Mouse (Mus musculus) liver, postnatal 0 days (tissue): ENCODE measurements at regions not wholly inside any gene's neighbourhood (a gene's known extent, or its start where the extent isn't known, plus 50 kb on each side); places are given as distances from the start of the nearest gene placed in this dataset.

Source experiments
- ATAC-seq: fragments of 200-750 bp; cut with Nextera tagmentation; 2 replicates; pipeline ENCODE4 v1.8.0; 2017; ENCODE audit warnings: mild to moderate bottlenecking, moderate library complexity
- DNase-seq: peaks from one replicate; pipeline ENCODE4 v3.0.0-alpha.2; 2016
- H3K27ac ChIP-seq: fragments of 300-500 bp; sonication (generic); 2 replicates; pipeline ENCODE4 v1.5.1; 2014; ENCODE audit warnings: antibody characterized with exemption, moderate library complexity, mild to moderate bottlenecking, low read depth
- H3K27me3 ChIP-seq: fragments of 300-500 bp; sonication (generic); 2 replicates; pipeline ENCODE4 v1.6.1; 2014; ENCODE audit warnings: low read length, control low read depth, mixed read lengths; ENCODE audit not compliant: insufficient read depth
- H3K36me3 ChIP-seq: fragments of 300-500 bp; sonication (generic); replicated peaks from 2 replicates; pipeline ENCODE4 v1.6.1; 2014; ENCODE audit warnings: mild to moderate bottlenecking, control low read depth, low read length, moderate library complexity, mixed read lengths; ENCODE audit not compliant: insufficient read depth
- H3K4me1 ChIP-seq: fragments of 300-500 bp; sonication (generic); 2 replicates; pipeline ENCODE4 v1.6.1; 2014; ENCODE audit warnings: antibody characterized with exemption, mild to moderate bottlenecking, control low read depth; ENCODE audit not compliant: insufficient read depth
- H3K4me2 ChIP-seq: fragments of 300-500 bp; sonication (generic); 2 replicates; pipeline ENCODE4 v1.6.1; 2014; ENCODE audit warnings: low read depth, mild to moderate bottlenecking, low read length, moderate library complexity, mixed read lengths
- H3K4me3 ChIP-seq: fragments of 300-500 bp; sonication (generic); 2 replicates; pipeline ENCODE4 v1.5.1; 2014; ENCODE audit warnings: low read depth, low read length
- H3K9ac ChIP-seq: fragments of 300-500 bp; sonication (generic); replicated peaks from 2 replicates; pipeline ENCODE4 v1.6.1; 2014; ENCODE audit warnings: mild to moderate bottlenecking, moderate library complexity
- H3K9me3 ChIP-seq: fragments of 300-500 bp; sonication (generic); 2 replicates; pipeline ENCODE4 v1.6.1; 2016; ENCODE audit warnings: mild to moderate bottlenecking, control low read depth, low read length, mixed read lengths
- CTCF ChIP-seq: sonication (generic); IDR thresholded peaks from 2 replicates; pipeline ENCODE4 v1.5.1; 2016; ENCODE audit warnings: antibody characterized with exemption, low read depth
- EP300 ChIP-seq: IDR thresholded peaks from 2 replicates; pipeline ENCODE4 v1.6.1; 2016; ENCODE audit warnings: antibody characterized with exemption, low read depth, mild to moderate bottlenecking
- WGBS: fragments of 180-500 bp; shearing (Covaris S2); extraction: QIAGEN DNeasy Blood & Tissue Kit; methylation state at CpG from one replicate; pipeline ENCODE4 v1.1.7; 2014; ENCODE audit not compliant: insufficient replicate concordance; 5-methylcytosine and 5-hydroxymethylcytosine counted together

- ATAC-seq, result no peak
- Histone ChIP-seq H3K4me3 (no peak overlapping the region), H3K9me3 (no peaks in the 10 kb centered on the region), H3K36me3 (no peaks in the 10 kb centered on the region), H3K27ac (no peak overlapping the region), H3K4me2 (no peak overlapping the region), H3K4me1 (no peaks in the 10 kb centered on the region), H3K9ac (no peak overlapping the region), H3K27me3 (no peaks in the 10 kb centered on the region)
- 72% methylated on average over 3 of the region's 3 CpGs for WGBS
- DNase-seq, result no peak
- TF ChIP-seq CTCF (no peak), EP300 (no peak)
These were observed 511.7 kb downstream of the Plekhb2 start for GRCm38 (mm10) chr1:35361465-35361864.

- WGBS, result 62% methylated on average over 3 of the region's 3 CpGs
- H3K36me3 ChIP-seq, result no peaks in the 10 kb centered on the region
These were observed 513.1 kb downstream of the Plekhb2 start for GRCm38 (mm10) chr1:35362836-35363235.

GRCm38 (mm10) chr1:35366559-35366958 lies 516.8 kb downstream of the Plekhb2 start:
- TF ChIP-seq CTCF (no peak), EP300 (no peak)
- WGBS, result 82% methylated on average over 2 of the region's 2 CpGs
- no peak overlapping the region for H3K27ac ChIP-seq
- no peak for DNase-seq
- no peaks in the 10 kb centered on the region for H3K27me3 ChIP-seq
- H3K4me1 ChIP-seq, result no peaks in the 10 kb centered on the region
- no peak overlapping the region for H3K4me3 ChIP-seq
- H3K9me3 ChIP-seq, result no peaks in the 10 kb centered on the region
- no peak overlapping the region for H3K4me2 ChIP-seq
- no peak overlapping the region for H3K9ac ChIP-seq
- no peak for ATAC-seq
- no peaks in the 10 kb centered on the region for H3K36me3 ChIP-seq

More at GRCm38 (mm10) chr1:35362836-35363235, 513.1 kb downstream of the Plekhb2 start:
- DNase-seq, result no peak
- TF ChIP-seq EP300 (no peak), CTCF (no peak)
- no peaks in the 10 kb centered on the region for H3K27me3 ChIP-seq
- no peaks in the 10 kb centered on the region for H3K9me3 ChIP-seq
- no peak for ATAC-seq
- H3K4me3 ChIP-seq, result no peak overlapping the region
- no peak overlapping the region for H3K27ac ChIP-seq
- no peaks in the 10 kb centered on the region for H3K4me1 ChIP-seq
- H3K4me2 ChIP-seq, result no peak overlapping the region
- H3K9ac ChIP-seq, result no peak overlapping the region

GRCm38 (mm10) chr1:35372751-35373150 lies 523.0 kb downstream of the Plekhb2 start:
- H3K9ac ChIP-seq, result no peak overlapping the region
- H3K36me3 ChIP-seq, result no peaks in the 10 kb centered on the region
- H3K4me3 ChIP-seq, result no peak overlapping the region
- no peaks in the 10 kb centered on the region for H3K4me1 ChIP-seq
- TF ChIP-seq CTCF (no peak), EP300 (no peak)
- DNase-seq (no peak), ATAC-seq (no peak)
- no peak overlapping the region for H3K4me2 ChIP-seq
- WGBS, result 66% methylated on average over 4 of the region's 4 CpGs
- no peak overlapping the region for H3K27ac ChIP-seq
- no peaks in the 10 kb centered on the region for H3K9me3 ChIP-seq
- H3K27me3 ChIP-seq, result no peaks in the 10 kb centered on the region

- ATAC-seq (no peak), DNase-seq (no peak)
- Histone ChIP-seq H3K27me3 (no peaks in the 10 kb centered on the region), H3K4me2 (no peak overlapping the region), H3K9me3 (no peaks in the 10 kb centered on the region), H3K4me1 (no peaks in the 10 kb centered on the region), H3K9ac (no peak overlapping the region), H3K27ac (no peak overlapping the region), H3K4me3 (no peak overlapping the region), H3K36me3 (no peaks in the 10 kb centered on the region)
- TF ChIP-seq EP300 (no peak), CTCF (no peak)
- WGBS, result 66% methylated on average over 11 of the region's 11 CpGs
These were observed 531.0 kb downstream of the Plekhb2 start for GRCm38 (mm10) chr1:35380633-35381385.

- WGBS, result 46% methylated on average over 9 of the region's 9 CpGs
- H3K4me3 ChIP-seq, result no peak overlapping the region
These were observed 535.7 kb downstream of the Plekhb2 start for GRCm38 (mm10) chr1:35385430-35385829.

More at GRCm38 (mm10) chr1:35385430-35385829, 535.7 kb downstream of the Plekhb2 start:
- Histone ChIP-seq H3K27ac (no peak overlapping the region), H3K9me3 (no peaks in the 10 kb centered on the region), H3K36me3 (no peaks in the 10 kb centered on the region), H3K4me2 (no peak overlapping the region), H3K4me1 (no peaks in the 10 kb centered on the region), H3K9ac (no peak overlapping the region), H3K27me3 (no peaks in the 10 kb centered on the region)
- TF ChIP-seq CTCF, result peak; percentile 85
- no peak for TF ChIP-seq EP300
- peak; percentile 78 for DNase-seq
- ATAC-seq, result no peak
